ENCODE assay signal across 30 mouse cellular contexts in genomic region chr4:136076776-136077538, GRCm38 (mm10). TPM values are rescaled to one million over a fixed set of nuclear protein-coding genes. Genes with fewer than 3 reads are reported as not detected.
DNase-seq lines count a peak whose midpoint lies in the region; ATAC-seq and TF ChIP-seq lines count a peak whose summit lies in the region.
"Had no signal": no experiment of that assay in that cellular context is flagged by ENCODE, and none has a peak within 500 bp of the region (broad histone marks: within the 10 kb centered on the region; RNA-seq: fewer than 3 reads in every experiment).

No protein-coding gene starts in this region.

- peaks cover 39% of the 10 kb centered on the region for H3K4me1 ChIP-seq in spleen, adult 2 months (ENCODE audit: control insufficient read depth, insufficient read depth, insufficient read length)
- peaks cover 7% of the 10 kb centered on the region for H3K4me1 ChIP-seq in heart, embryonic 12.5 days (replicated peaks)

- no peak for ATAC-seq in megakaryocyte-erythroid progenitor cell, adult 5-6 weeks (replicated peaks; ENCODE audit: low FRiP score, low TSS enrichment, poor library complexity, severe bottlenecking)
- no peak for ATAC-seq in heart, embryonic 12.5 days (ENCODE audit: insufficient number of reproducible peaks, low FRiP score)
- ATAC-seq: activated CD4-positive, CD25-positive, alpha-beta regulatory T cell, adult 4 months; CD4-positive, CD25-positive, alpha-beta regulatory T cell, adult 4 months; inflammation-experienced regulatory T-cells, adult 6 months had no signal

- no peaks in the 10 kb centered on the region for H3K27me3 ChIP-seq in spleen, adult 2 months (ENCODE audit: control insufficient read depth, insufficient read depth, low read length)
- H3K27me3 ChIP-seq in heart, embryonic 12.5 days (replicated peaks), result peaks cover 27% of the 10 kb centered on the region

- no peaks in the 10 kb centered on the region for H3K9me3 ChIP-seq in heart, embryonic 12.5 days (replicated peaks)
- H3K9me3 ChIP-seq: forebrain, embryonic 12.5 days; hindbrain, embryonic 10.5 days; hindbrain, embryonic 15.5 days had no signal

- H3K27ac ChIP-seq in spleen, adult 2 months (ENCODE audit: insufficient read depth, low read length), result peak overlapping the region; percentile 81
- H3K27ac ChIP-seq in heart, embryonic 12.5 days (ENCODE audit: poor library complexity, severe bottlenecking), result no peak overlapping the region
- H3K27ac ChIP-seq: forebrain, embryonic 12.5 days; hindbrain, embryonic 15.5 days; liver, embryonic 14.5 days; macrophage had no signal

- no peak for TF ChIP-seq CTCF in spleen, adult 2 months (IDR thresholded peaks at IDR 0.05; ENCODE audit: extremely low read depth, insufficient read depth, insufficient read length, insufficient replicate concordance)

- TF ChIP-seq POLR2A in spleen, adult 2 months (IDR thresholded peaks at IDR 0.05; ENCODE audit: low read depth, low read length), result no peak

- H3K9ac ChIP-seq in heart, embryonic 12.5 days, result no peak overlapping the region
- H3K9ac ChIP-seq: forebrain, embryonic 12.5 days; hindbrain, embryonic 15.5 days; liver, embryonic 14.5 days had no signal

- no peak overlapping the region; the same call in 1 of the 2 replicates for H3K4me3 ChIP-seq in spleen, adult 2 months (ENCODE audit: extremely low read depth, insufficient read depth, insufficient read length)
- H3K4me3 ChIP-seq in heart, embryonic 12.5 days, result no peak overlapping the region
- H3K4me3 ChIP-seq: erythroblast, embryonic 14.5 days; forebrain, embryonic 12.5 days; hindbrain, embryonic 10.5 days; hindbrain, embryonic 15.5 days had no signal

- H3K36me3 ChIP-seq in spleen, adult 2 months (ENCODE audit: control insufficient read depth, insufficient read depth, low read length), result no peaks in the 10 kb centered on the region
- H3K36me3 ChIP-seq in heart, embryonic 12.5 days, result no peaks in the 10 kb centered on the region
- H3K36me3 ChIP-seq: forebrain, embryonic 12.5 days; hindbrain, embryonic 10.5 days; hindbrain, embryonic 15.5 days had no signal

- no peak overlapping the region for H3K4me2 ChIP-seq in heart, embryonic 12.5 days
- H3K4me2 ChIP-seq: forebrain, embryonic 12.5 days; hindbrain, embryonic 15.5 days had no signal

- 27% methylated on average over 15 of the region's 15 CpGs for WGBS in spleen, adult 2 months
- 61% methylated on average over 15 of the region's 15 CpGs for WGBS in heart, embryonic 12.5 days

- DNase-seq in spleen, adult 2 months (ENCODE audit: low read depth in 1 of 2, low spot score in 2 of 2), result peak in 1 of 2 experiments; percentile 61
- DNase-seq in spleen, postnatal 4 days (ENCODE audit: low spot score in 2 of 2), result no peak
- peak; percentile 64 to 68 for DNase-seq in B cell, adult 2 months
- DNase-seq in ES-CJ7 (ENCODE audit: low read depth, low spot score), result peak; percentile 1
- DNase-seq: adrenal gland, adult 8-10 months; cerebellum, adult 18-20 months; cerebellum, postnatal 14 days; gastrocnemius, postnatal 25 days; heart, adult 11 months; heart, postnatal 14 days; kidney, adult 11 months; kidney, postnatal 14 days; layer of hippocampus, adult 9-11 months; liver; lung, adult 2 months; lung, postnatal 10 days; midbrain, embryonic 14.5 days; right cerebral cortex, adult 18-20 months; thymus, adult 18-20 months had no signal

RNA-seq across cellular contexts. Expression of gene Rpl11, which starts 23.7 kb away (rescaled TPM):
- polyA plus RNA-seq in spleen, adult 2 months (2012; rRNA removed), result 259 and 289 TPM in 2 replicates
- total RNA-seq in megakaryocyte-erythroid progenitor cell, adult 5-6 weeks (2014; fragmentation: Nextera tagmentation), result 1,812 and 1,837 TPM in 2 replicates
- 1,215 and 1,345 TPM in 2 replicates for total RNA-seq in megakaryocyte-erythroid progenitor cell, adult 5-6 weeks (2017)
- 257 and 262 TPM in 2 replicates for polyA plus RNA-seq in heart, embryonic 12.5 days (2016; fragmentation: Nextera tagmentation; extraction: Ambion mirVana)

RNA-seq across cellular contexts. Expression of gene Eloa, which starts 55.4 kb away (rescaled TPM):
- polyA plus RNA-seq in spleen, adult 2 months (2012; rRNA removed), result 6.6 and 8.6 TPM in 2 replicates
- total RNA-seq in megakaryocyte-erythroid progenitor cell, adult 5-6 weeks (2014; fragmentation: Nextera tagmentation), result 41.0 and 41.3 TPM in 2 replicates
- 48.9 and 51.8 TPM in 2 replicates for total RNA-seq in megakaryocyte-erythroid progenitor cell, adult 5-6 weeks (2017)
- 35.3 and 36.8 TPM in 2 replicates for polyA plus RNA-seq in heart, embryonic 12.5 days (2016; fragmentation: Nextera tagmentation; extraction: Ambion mirVana)

Comparison
In these comparisons a context has a peak if more than half of its experiments do, and no peak if none do; other contexts are left out.
1. DNase-seq: peak in B cell, adult 2 months (2 of 2) and ES-CJ7 (single experiment); none in spleen, postnatal 4 days (0 of 2).